Mouse (Mus musculus): ENCODE measurements at regions not wholly inside any gene's neighbourhood (a gene's known extent, or its start where the extent isn't known, plus 50 kb on each side); places are given as distances from the start of the nearest gene placed in this dataset.

GRCm38 (mm10) chr5:99165807-99166360 is 128.7 kb upstream of the Prkg2 start:
- DNase-seq (ENCODE audit: low spot score), result no peak
- Histone ChIP-seq H3K4me3 (no peak overlapping the region), H3K27me3 (ENCODE audit: low read depth, poor library complexity, severe bottlenecking) (no peaks in the 10 kb centered on the region), H3K27ac (replicated peaks) (no peak overlapping the region), H3K36me3 (no peaks in the 10 kb centered on the region), H3K4me1 (no peaks in the 10 kb centered on the region), H3K9me3 (replicated peaks) (no peaks in the 10 kb centered on the region)
- WGBS, result 78% methylated on average over 3 of the region's 3 CpGs

- Histone ChIP-seq H3K27me3 (ENCODE audit: low read depth, poor library complexity, severe bottlenecking) (no peaks in the 10 kb centered on the region), H3K27ac (replicated peaks) (no peak overlapping the region), H3K9me3 (replicated peaks) (no peaks in the 10 kb centered on the region), H3K36me3 (no peaks in the 10 kb centered on the region), H3K4me1 (no peaks in the 10 kb centered on the region), H3K4me3 (no peak overlapping the region)
- 25% methylated on average over 1 of the region's 1 CpGs for WGBS
- DNase-seq (ENCODE audit: low spot score), result peak; percentile 27
Observed at GRCm38 (mm10) chr5:99157973-99158372, 120.8 kb upstream of the Prkg2 start.

GRCm38 (mm10) chr5:99153269-99153850 is 116.2 kb upstream of the Prkg2 start:
- H3K4me3 ChIP-seq, result no peak overlapping the region
- H3K27me3 ChIP-seq (ENCODE audit: low read depth, poor library complexity, severe bottlenecking), result no peaks in the 10 kb centered on the region
- no peaks in the 10 kb centered on the region for H3K36me3 ChIP-seq
- no peaks in the 10 kb centered on the region for H3K9me3 ChIP-seq (replicated peaks)
- no peak for DNase-seq (ENCODE audit: low spot score)
- whole genome bisulfite sequencing, result 80% methylated on average over 2 of the region's 2 CpGs
- 0 out of 2 replicates have a peak, but pooled peaks cover 3% of the 10 kb centered on the region for H3K4me1 ChIP-seq
- H3K27ac ChIP-seq (replicated peaks), result no peak overlapping the region

GRCm38 (mm10) chr5:99152299-99152698 is 115.1 kb upstream of the Prkg2 start:
- H3K4me1 ChIP-seq, result 0 out of 2 replicates have a peak, but pooled peaks cover 3% of the 10 kb centered on the region
- no peak overlapping the region for H3K4me3 ChIP-seq
- H3K36me3 ChIP-seq, result no peaks in the 10 kb centered on the region
- H3K9me3 ChIP-seq (replicated peaks), result no peaks in the 10 kb centered on the region
- no peaks in the 10 kb centered on the region for H3K27me3 ChIP-seq (ENCODE audit: low read depth, poor library complexity, severe bottlenecking)
- WGBS, result 90% methylated on average over 4 of the region's 4 CpGs
- no peak overlapping the region for H3K27ac ChIP-seq (replicated peaks)
- no peak for DNase-seq (ENCODE audit: low spot score)

- Histone ChIP-seq H3K4me3 (no peak overlapping the region), H3K4me1 (0 out of 2 replicates have a peak, but pooled peaks cover 3% of the 10 kb centered on the region), H3K9me3 (replicated peaks) (no peaks in the 10 kb centered on the region), H3K27me3 (ENCODE audit: low read depth, poor library complexity, severe bottlenecking) (no peaks in the 10 kb centered on the region), H3K27ac (replicated peaks) (no peak overlapping the region), H3K36me3 (no peaks in the 10 kb centered on the region)
- 8% methylated on average over 1 of the region's 1 CpGs for WGBS
- no peak for DNase-seq (ENCODE audit: low spot score)
Observed at GRCm38 (mm10) chr5:99149904-99150303, 112.8 kb upstream of the Prkg2 start.

- WGBS, result 75% methylated on average over 2 of the region's 2 CpGs
- no peaks in the 10 kb centered on the region for H3K9me3 ChIP-seq (replicated peaks)
- no peaks in the 10 kb centered on the region for H3K27me3 ChIP-seq (ENCODE audit: low read depth, poor library complexity, severe bottlenecking)
- H3K4me3 ChIP-seq, result no peak overlapping the region
- no peak overlapping the region for H3K27ac ChIP-seq (replicated peaks)
- no peaks in the 10 kb centered on the region for H3K36me3 ChIP-seq
- DNase-seq (ENCODE audit: low spot score), result no peak
- H3K4me1 ChIP-seq, result peaks cover 20% of the 10 kb centered on the region
Observed at GRCm38 (mm10) chr5:99132670-99133069, 95.5 kb upstream of the Prkg2 start.

GRCm38 (mm10) chr5:99128628-99129027 is 91.5 kb upstream of the Prkg2 start:
- Histone ChIP-seq H3K4me1 (peaks cover 15% of the 10 kb centered on the region), H3K27me3 (ENCODE audit: low read depth, poor library complexity, severe bottlenecking) (no peaks in the 10 kb centered on the region), H3K36me3 (no peaks in the 10 kb centered on the region), H3K4me3 (no peak overlapping the region), H3K9me3 (replicated peaks) (no peaks in the 10 kb centered on the region), H3K27ac (replicated peaks) (no peak overlapping the region)
- DNase-seq (ENCODE audit: low spot score), result no peak
- 53% methylated on average over 6 of the region's 6 CpGs for WGBS

- no peak overlapping the region for H3K4me3 ChIP-seq
- peaks cover 9% of the 10 kb centered on the region for H3K4me1 ChIP-seq
- DNase-seq (ENCODE audit: low spot score), result no peak
- no peak overlapping the region for H3K27ac ChIP-seq (replicated peaks)
- H3K9me3 ChIP-seq (replicated peaks), result no peaks in the 10 kb centered on the region
- H3K36me3 ChIP-seq, result no peaks in the 10 kb centered on the region
- WGBS, result 92% methylated on average over 3 of the region's 3 CpGs
- no peaks in the 10 kb centered on the region for H3K27me3 ChIP-seq (ENCODE audit: low read depth, poor library complexity, severe bottlenecking)
Observed at GRCm38 (mm10) chr5:99125418-99125817, 88.3 kb upstream of the Prkg2 start.

GRCm38 (mm10) chr5:99111755-99112154 is 74.6 kb upstream of the Prkg2 start:
- H3K27me3 ChIP-seq (ENCODE audit: low read depth, poor library complexity, severe bottlenecking), result no peaks in the 10 kb centered on the region
- 87% methylated on average over 4 of the region's 4 CpGs for WGBS
- H3K36me3 ChIP-seq, result no peaks in the 10 kb centered on the region
- no peaks in the 10 kb centered on the region for H3K9me3 ChIP-seq (replicated peaks)
- H3K4me1 ChIP-seq, result peaks cover 3% of the 10 kb centered on the region; the same call in 1 of the 2 replicates
- no peak overlapping the region for H3K4me3 ChIP-seq
- no peak for DNase-seq (ENCODE audit: low spot score)
- H3K27ac ChIP-seq (replicated peaks), result no peak overlapping the region

GRCm38 (mm10) chr5:99111235-99111634 is 74.1 kb upstream of the Prkg2 start:
- 45% methylated on average over 4 of the region's 4 CpGs for WGBS

GRCm38 (mm10) chr5:99099727-99100116 is 62.6 kb upstream of the Prkg2 start:
- Histone ChIP-seq H3K36me3 (no peaks in the 10 kb centered on the region), H3K9me3 (replicated peaks) (no peaks in the 10 kb centered on the region), H3K27ac (replicated peaks) (no peak overlapping the region), H3K4me1 (no peaks in the 10 kb centered on the region), H3K27me3 (ENCODE audit: low read depth, poor library complexity, severe bottlenecking) (no peaks in the 10 kb centered on the region), H3K4me3 (no peak overlapping the region)
- no peak for DNase-seq (ENCODE audit: low spot score)
- WGBS, result 93% methylated on average over 6 of the region's 6 CpGs

More at GRCm38 (mm10) chr5:99111235-99111634, 74.1 kb upstream of the Prkg2 start:
- DNase-seq (ENCODE audit: low spot score), result no peak
- H3K27ac ChIP-seq (replicated peaks), result no peak overlapping the region
- H3K4me3 ChIP-seq, result no peak overlapping the region
- peaks cover 3% of the 10 kb centered on the region; the same call in 1 of the 2 replicates for H3K4me1 ChIP-seq
- H3K9me3 ChIP-seq (replicated peaks), result no peaks in the 10 kb centered on the region
- H3K27me3 ChIP-seq (ENCODE audit: low read depth, poor library complexity, severe bottlenecking), result no peaks in the 10 kb centered on the region
- no peaks in the 10 kb centered on the region for H3K36me3 ChIP-seq

- Histone ChIP-seq H3K36me3 (no peaks in the 10 kb centered on the region), H3K4me1 (no peaks in the 10 kb centered on the region), H3K27me3 (ENCODE audit: low read depth, poor library complexity, severe bottlenecking) (no peaks in the 10 kb centered on the region), H3K27ac (replicated peaks) (no peak overlapping the region), H3K4me3 (no peak overlapping the region), H3K9me3 (replicated peaks) (no peaks in the 10 kb centered on the region)
- 91% methylated on average over 7 of the region's 7 CpGs for WGBS
- DNase-seq (ENCODE audit: low spot score), result no peak
Observed at GRCm38 (mm10) chr5:99099014-99099726, 62.0 kb upstream of the Prkg2 start.
